Mouse (Mus musculus): ENCODE results near the gene Pdlim5. TPM values are rescaled to one million over a fixed set of nuclear protein-coding genes. Genes with fewer than 3 reads are reported as not detected.

Gene Pdlim5
- total RNA-seq, 2 experiments from 2014 or later, result 585 to 709 TPM

DNA sequence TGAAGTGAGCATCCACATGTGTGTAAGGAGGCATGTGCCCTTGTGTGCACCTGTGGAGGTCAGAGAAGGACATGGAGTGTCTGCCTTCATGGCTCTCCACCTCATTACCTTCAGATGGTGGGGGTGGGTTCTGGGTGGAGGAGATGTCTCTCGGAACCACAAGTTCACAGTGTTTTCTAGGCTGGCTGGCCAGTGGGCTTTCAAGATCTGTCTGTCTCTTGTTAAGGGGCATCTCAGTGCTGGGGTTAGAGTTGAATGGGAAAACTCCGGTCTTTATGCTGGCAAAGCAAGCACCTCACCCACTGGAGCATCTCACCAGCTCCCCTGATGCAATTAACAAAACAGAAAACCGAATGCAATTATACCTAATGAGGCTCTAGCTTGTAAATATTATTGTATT is 36.0 kb upstream of the Pdlim5 start:
- H3K4me3 ChIP-seq, result no peak overlapping the region
- intact Hi-C loops (cut with DNase I), result no loop called here
- no peak overlapping the region for H3K27ac ChIP-seq
- no peak for DNase-seq
- TF ChIP-seq CTCF (IDR thresholded peaks at IDR 0.05), result no peak

DNA sequence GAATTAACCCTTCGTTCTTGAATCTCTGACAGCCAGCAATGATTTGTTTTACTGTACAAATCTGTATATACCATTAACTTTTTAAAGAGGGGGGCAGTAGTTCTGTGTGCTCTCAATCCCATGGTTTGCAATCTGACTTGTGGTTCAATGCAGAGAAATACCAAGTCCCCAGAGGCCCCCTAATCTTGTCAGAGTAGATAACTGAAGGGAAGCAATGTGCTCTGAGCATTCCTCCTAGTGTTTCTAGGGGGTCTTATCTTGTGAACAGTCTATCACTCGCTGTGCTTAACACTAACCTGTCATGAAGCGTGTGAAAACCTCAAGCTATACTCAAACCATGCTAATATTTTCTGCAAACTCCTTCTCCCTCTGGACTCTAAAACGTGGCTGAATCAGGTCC is 34.6 kb upstream of the Pdlim5 start:
- DNase-seq, result no peak
- intact Hi-C loops (cut with DNase I), result no loop called here
- no peak for TF ChIP-seq CTCF (IDR thresholded peaks at IDR 0.05)
- no peak overlapping the region for H3K27ac ChIP-seq
- no peak overlapping the region for H3K4me3 ChIP-seq

DNA sequence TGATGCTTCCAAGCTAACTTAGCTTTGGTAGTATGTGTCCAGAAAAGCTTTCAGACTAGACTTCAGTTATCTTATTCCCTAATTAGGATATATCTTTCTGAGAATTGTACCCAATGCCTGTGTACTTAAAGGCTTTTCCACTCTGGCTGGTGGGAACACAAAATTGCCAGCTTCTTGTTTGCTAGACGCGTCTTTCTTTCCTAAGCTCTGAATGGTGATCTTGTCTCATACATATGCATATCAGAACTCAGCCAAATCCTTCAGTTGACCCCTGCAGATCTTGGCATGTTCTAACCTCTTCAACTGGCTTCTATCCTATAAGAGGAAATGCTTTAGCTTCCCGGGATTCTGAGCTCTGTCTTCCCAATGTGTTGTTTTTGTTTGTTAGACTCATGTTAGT is 31.3 kb upstream of the Pdlim5 start:
- H3K4me3 ChIP-seq, result no peak overlapping the region
- DNase-seq, result no peak
- intact Hi-C loops (cut with DNase I), result no loop called here
- TF ChIP-seq CTCF (IDR thresholded peaks at IDR 0.05), result no peak
- H3K27ac ChIP-seq, result no peak overlapping the region

DNA sequence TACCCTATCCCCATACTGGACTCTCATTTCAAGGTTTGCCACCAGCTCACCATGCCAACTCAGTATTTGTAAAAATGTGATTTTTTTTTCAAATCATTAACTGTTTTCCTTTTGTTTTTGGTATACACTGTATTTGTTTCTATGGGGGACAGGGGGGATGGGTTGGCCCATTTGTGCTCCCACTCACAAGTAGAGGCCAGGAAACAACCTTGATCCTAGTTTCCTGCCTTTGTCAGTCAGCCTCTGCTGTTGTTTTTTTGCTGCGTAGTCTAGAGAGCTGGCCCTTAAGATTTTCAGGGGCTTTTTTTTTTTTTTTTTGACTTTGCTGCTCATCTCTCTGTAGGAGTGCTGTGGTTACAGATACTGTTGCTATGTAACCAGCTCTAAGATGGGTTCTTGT is 28.6 kb upstream of the Pdlim5 start:
- Histone ChIP-seq H3K4me3 (no peak overlapping the region), H3K27ac (peak overlapping the region; percentile 83)
- DNase-seq, result no peak
- TF ChIP-seq CTCF (IDR thresholded peaks at IDR 0.05), result no peak
- intact Hi-C loops (cut with DNase I), result no loop called here

DNA sequence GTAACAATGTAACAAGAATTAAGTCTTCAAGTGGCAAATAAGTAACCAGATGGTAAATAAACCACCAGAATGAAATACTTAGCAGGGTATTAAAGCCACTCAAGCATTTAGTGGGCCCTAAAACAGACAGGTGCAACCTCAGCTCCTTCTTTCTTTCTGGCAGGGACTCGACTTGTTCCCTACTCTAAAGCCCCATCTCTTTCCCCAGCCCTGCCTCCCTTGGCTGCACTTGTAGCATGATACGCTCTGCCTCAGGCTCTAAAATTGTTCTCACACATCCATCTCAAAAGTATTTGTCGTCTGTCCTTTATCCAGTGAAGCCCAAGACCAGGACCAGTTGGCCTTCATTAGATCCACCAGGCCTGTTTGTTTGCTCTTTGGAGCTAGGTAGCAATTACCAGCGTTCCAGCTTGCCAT is 28.0 kb upstream of the Pdlim5 start:
- H3K27ac ChIP-seq, result peak overlapping the region; percentile 83
- peak; percentile 19 for DNase-seq
- intact Hi-C loops (cut with DNase I), result loop anchor here (2.0 kb wide), 1 partner anchor 13 kb away; no protein-coding TSS in a partner anchor

DNA sequence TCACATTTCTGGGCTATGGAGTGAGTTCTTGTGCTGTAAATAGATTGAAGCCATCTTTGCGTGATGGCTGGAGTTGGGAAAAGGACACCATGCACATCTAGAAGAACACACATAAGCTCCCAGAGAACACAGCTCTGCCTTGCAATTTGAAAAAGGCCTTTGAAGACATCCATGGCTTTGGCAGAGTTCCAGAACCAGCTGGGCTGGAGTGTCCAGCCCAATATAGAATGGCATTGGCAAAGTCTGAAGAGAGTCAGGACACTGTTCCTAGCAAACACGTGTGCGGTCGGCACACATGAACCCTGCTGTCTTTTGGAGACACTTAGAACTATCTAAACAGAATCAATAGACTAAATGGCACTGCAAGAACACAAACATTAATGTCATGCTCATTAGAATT is 26.7 kb upstream of the Pdlim5 start:
- H3K27ac ChIP-seq, result peak overlapping the region; percentile 83
- TF ChIP-seq CTCF (IDR thresholded peaks at IDR 0.05), result no peak
- intact Hi-C loops (cut with DNase I), result loop anchor here (1.0 to 2.0 kb wide), 2 partner anchors 15 to 28 kb away; no protein-coding TSS in a partner anchor
- DNase-seq, result peak; percentile 67
- no peak overlapping the region for H3K4me3 ChIP-seq

More for the DNA sequence above, 28.0 kb upstream of the Pdlim5 start:
- no peak for TF ChIP-seq CTCF (IDR thresholded peaks at IDR 0.05)
- H3K4me3 ChIP-seq, result no peak overlapping the region

DNA sequence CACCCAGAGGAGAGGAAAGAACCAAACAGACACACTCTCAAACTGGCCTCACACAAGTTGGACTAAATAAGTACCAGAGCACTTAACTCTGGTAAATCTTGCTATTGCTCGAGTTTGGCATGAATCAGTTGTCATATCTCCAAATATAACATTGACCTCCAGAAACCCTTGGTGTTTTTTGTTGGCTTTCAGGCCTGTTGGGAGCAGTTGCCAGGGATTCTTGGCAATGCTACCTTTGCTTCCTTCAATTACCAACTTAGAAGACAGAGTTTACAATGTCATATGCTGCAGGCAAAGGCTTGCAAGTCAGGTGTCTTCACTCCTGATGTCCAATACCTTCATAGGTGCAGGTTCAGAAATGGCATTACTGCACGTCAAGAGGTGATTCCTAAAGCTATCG is 26.0 kb upstream of the Pdlim5 start:
- DNase-seq, result peak; percentile 66
- no peak for TF ChIP-seq CTCF (IDR thresholded peaks at IDR 0.05)
- Histone ChIP-seq H3K4me3 (no peak overlapping the region), H3K27ac (peak overlapping the region; percentile 83)
- intact Hi-C loops (cut with DNase I), result no loop called here

DNA sequence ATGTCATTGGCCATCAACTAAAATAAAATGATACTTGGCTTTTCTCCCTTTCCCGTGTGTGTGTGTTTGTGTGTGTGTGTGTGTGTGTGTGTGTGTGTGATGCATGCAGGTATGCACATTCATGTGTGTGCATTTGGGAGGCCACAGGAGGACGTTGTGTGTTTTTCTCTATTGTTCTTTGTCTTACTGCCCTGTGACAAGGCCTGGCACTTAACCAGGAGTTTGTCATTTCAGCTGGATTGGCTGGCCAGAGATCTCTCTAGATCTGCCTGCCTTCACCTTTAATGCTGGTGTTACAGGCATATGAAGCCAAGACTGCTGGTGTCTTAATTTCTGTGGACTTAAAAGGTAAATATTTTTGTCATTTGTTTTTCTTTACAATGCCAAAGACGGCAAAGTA is 22.5 kb upstream of the Pdlim5 start:
- H3K4me3 ChIP-seq, result no peak overlapping the region
- no peak overlapping the region for H3K27ac ChIP-seq
- DNase-seq, result no peak
- intact Hi-C loops (cut with DNase I), result no loop called here
- TF ChIP-seq CTCF (IDR thresholded peaks at IDR 0.05), result no peak

DNA sequence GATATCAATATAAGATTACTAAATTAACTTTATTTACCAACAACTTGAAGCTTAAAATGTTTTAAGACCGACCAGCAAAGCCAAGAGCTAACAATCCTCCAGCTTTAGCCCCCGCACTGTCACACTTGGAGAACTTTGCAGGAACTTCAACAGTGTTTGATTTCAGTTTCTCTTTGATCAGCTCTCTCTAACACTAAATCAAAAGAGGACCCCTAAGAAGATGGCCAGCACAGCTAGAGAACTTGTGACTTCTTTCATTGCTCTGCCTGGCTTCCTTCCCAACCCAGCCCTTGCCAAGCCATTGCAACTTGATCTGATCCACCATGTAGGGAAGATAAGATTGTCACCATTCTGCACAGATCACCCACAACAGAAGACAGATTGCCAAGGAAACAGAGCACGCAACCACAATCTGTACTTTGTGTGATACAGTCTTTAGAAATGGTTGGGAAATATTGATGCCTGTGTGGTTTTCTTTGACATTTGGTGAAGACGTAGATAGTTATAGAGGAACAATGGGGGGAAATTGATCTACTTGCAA is 17.9 kb upstream of the Pdlim5 start:
- intact Hi-C loops (cut with DNase I), result no loop called here
- no peak overlapping the region for H3K4me3 ChIP-seq
- DNase-seq, result peak; percentile 41
- H3K27ac ChIP-seq, result peak overlapping the region; percentile 63
- TF ChIP-seq CTCF (IDR thresholded peaks at IDR 0.05), result no peak

DNA sequence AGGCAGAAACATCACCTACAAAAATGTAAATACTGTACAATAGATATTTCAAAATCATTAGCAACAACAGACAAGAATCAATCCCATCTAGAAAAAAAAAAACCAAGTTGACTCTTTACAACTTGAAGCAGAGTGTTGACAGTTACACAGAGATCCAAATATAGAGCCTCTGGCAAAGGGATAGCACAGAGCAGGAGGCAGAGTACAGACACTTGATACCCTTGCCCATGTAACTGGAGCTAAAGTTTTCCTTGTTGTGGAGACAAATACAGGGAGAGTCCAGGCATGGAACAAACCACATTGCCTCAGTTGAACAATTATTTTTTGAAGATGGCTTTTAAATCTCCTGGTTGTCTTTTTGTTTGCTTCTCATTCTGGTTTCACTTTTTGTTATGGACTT is 15.4 kb upstream of the Pdlim5 start:
- H3K4me3 ChIP-seq, result no peak overlapping the region
- peak overlapping the region; percentile 89 for H3K27ac ChIP-seq
- intact Hi-C loops (cut with DNase I), result no loop called here
- no peak for TF ChIP-seq CTCF (IDR thresholded peaks at IDR 0.05)
- no peak for DNase-seq

DNA sequence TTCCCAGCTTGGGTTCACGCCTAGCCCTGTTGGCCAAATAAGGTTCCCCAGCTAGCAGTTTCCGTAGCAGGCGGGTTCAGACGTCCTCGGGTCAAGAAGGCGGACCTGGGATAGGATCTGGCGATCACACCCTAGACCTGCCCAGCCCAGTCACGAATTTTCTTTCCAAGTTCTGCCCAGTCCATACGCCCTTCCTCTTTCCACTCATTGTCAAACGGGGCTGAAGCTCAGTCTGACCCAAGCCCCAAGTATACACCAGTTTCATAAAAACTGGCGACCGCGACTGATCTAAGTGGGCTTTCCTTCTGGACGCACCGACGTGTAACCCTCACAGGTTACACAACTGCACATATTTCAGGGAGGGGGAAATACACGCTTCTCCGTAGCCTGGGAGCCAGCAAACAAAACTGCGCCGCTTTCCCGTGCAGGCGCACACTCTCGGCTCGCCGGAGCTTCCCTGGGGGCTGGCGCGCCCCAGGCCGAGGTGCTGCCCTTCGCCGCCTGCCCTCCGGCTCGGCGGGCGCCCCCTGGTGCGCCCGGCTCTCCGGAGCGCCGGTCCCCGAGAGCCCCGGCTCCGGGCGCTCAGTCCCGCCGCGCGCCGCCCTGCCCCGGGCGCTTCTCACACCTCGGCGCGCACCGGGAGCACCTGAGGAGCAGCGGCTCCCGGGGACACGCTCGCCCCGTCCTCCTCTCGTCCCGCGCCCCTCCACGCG is 544 bp downstream of the Pdlim5 start:
- peak; percentile 91 for DNase-seq
- TF ChIP-seq CTCF (IDR thresholded peaks at IDR 0.05), result peak; percentile 32; the same call in 1 of the 2 replicates

DNA sequence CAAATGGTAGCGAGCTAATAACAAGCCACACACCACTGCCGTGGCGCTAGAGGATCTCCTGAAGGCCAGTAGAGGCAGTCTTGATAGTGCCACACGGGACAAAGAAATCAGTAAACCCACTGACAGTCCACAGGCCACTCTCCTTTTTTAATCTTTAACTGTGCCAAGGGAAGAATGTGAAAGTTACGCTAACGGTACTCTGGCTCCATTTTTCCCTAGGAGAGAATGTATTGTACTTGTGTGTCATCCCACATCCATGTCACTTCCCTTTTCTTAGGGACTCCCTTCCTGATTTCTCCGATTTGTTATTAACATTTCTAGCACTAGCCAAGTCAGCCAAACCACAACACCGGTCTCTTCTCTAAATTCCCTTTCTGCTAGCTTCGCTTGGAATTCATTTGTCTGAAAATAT is 1.5 kb downstream of the Pdlim5 start:
- TF ChIP-seq CTCF (IDR thresholded peaks at IDR 0.05), result peak; percentile 43
- DNase-seq, result peak; percentile 38
- intact Hi-C loops (cut with DNase I), result loop anchor here (1.0 kb wide), 1 partner anchor 28 kb away; no protein-coding TSS in a partner anchor
- Histone ChIP-seq H3K27ac (peak overlapping the region; percentile 100), H3K4me3 (peak overlapping the region; percentile 97)

More for the DNA sequence above, 544 bp downstream of the Pdlim5 start:
- Histone ChIP-seq H3K4me3 (peak overlapping the region; percentile 97), H3K27ac (peak overlapping the region; percentile 100)
- intact Hi-C loops (cut with DNase I), result loop anchor here (1.0 kb wide), 2 partner anchors 27 to 45 kb away; no protein-coding TSS in a partner anchor

DNA sequence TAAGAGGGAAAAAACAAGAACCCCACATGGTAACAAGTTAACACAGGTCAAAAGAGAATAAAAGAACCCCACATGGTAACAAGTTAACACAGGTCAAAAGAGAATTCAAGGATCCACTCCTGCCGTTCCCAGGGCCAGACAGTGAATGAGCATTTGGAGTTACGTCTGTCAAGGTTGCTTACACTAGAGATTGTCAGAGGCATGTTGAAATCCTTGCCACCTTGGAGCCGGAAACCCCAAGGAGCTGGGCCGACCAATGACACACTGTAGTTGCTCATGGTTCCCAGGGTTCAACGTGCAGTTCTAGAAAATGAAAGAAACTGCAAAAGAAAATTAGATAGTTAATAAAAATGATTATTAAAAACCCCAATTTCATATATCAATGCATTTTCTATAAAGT is 4.0 kb downstream of the Pdlim5 start:
- Histone ChIP-seq H3K27ac (peak overlapping the region; percentile 77), H3K4me3 (peak overlapping the region; percentile 56)
- intact Hi-C loops (cut with DNase I), result no loop called here
- no peak for DNase-seq
- TF ChIP-seq CTCF (IDR thresholded peaks at IDR 0.05), result no peak
